Mouse (Mus musculus) cerebellum, postnatal 14 days (tissue): ENCODE measurements at regions not wholly inside any gene's neighbourhood (a gene's known extent, or its start where the extent isn't known, plus 50 kb on each side); places are given as distances from the start of the nearest gene placed in this dataset.
"Not testable (repeated sequence)": the region's sequence is repeated elsewhere in the genome, so short reads cannot be mapped to it uniquely, and the experiment has no call there.

Experiments
- DNase-seq, 2 experiments: peaks; one replicate each; pipeline ENCODE4 v3.0.0; 2021; ENCODE audit warnings: mixed read lengths in 2 of 2

GRCm38 (mm10) chr6:37618990-37619389, 89.0 kb downstream of the Akr1d1 start:
- no peak for DNase-seq

GRCm38 (mm10) chr6:37621364-37622029, 91.5 kb downstream of the Akr1d1 start:
- no peak for DNase-seq

DNA sequence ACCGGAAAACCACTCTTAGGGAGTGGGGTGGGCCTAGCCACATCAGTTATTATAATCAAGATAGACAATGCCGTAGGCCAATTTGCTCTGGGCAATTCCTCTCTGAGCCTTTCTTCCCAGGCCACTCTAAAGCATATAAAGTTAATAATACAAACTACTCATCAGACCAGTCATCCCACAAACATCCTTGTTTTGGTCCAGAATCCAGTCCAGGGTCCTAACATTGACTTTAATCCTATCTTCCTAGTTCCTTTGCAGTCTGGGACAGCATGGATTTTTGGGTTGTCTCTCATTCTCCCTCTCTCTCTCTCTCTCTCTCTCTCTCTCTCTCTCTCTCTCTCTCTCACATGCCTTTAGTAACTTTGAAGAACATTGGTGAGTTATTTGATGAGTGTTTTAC, 92.3 kb downstream of the Akr1d1 start:
- DNase-seq, result no peak

DNA sequence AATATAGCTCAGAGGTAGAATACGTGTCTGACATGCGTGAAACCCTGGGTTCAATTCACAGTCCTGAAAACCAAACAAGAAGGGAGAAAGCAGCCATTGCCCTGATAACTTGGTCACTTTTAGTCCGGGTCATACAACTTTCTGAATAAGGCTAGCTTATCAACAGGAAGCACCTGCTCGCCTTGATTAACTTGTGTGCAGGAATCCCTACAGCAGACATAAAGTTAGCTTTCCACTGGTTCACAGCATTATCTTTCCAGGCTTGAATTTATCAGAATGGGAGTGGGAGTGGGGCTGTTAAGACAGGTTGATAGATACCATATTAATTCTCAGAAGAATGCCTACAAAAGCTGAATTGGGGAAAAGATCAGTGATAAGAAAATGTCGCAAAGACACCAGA, 97.2 kb downstream of the Akr1d1 start:
- no peak for DNase-seq

- no peak for DNase-seq
These were observed 104.0 kb downstream of the Akr1d1 start for GRCm38 (mm10) chr6:37633948-37634347.

DNA sequence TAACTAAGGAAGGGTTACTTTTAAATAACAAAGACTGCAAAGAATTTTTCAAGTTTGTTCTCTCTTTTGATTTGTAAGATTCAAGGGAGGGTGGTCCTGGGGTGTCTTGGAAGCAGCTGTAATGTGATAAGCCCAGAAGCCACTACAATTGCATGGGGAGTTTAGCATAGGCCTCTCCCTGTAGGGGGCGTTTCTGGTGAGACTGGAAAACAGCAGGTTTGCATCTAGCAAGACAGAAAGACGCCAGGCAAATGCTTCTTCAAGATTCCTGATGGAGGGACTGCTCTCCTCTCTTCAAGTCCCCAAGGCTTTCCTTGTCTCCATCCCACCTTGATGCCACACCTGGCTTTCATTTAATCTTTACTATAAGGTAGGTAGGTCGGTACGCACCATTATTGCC, 112.1 kb downstream of the Akr1d1 start:
- DNase-seq, result peak; percentile 45 to 53

- DNase-seq, result peak; percentile 83 to 85
These were observed 112.7 kb downstream of the Akr1d1 start for GRCm38 (mm10) chr6:37642701-37643121.

DNA sequence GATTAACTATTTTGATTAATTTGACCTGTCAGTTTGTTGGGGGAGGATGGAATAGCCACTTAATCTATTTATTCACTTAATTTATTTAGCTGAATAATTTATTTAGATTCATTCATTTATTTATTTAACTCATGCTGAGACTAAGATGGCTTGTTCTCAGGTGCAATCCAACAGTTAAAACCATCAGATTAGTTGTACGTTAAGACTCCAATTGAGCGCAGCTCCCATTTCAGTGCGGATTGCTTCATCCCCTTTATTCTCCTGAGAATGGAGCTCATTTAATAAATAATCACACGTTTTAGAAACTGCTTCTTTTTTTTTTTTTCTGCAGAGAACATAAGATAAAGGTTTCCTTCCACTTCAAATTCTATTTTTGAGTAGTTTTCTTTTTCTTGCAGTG, 113.2 kb downstream of the Akr1d1 start:
- DNase-seq, result no peak

DNA sequence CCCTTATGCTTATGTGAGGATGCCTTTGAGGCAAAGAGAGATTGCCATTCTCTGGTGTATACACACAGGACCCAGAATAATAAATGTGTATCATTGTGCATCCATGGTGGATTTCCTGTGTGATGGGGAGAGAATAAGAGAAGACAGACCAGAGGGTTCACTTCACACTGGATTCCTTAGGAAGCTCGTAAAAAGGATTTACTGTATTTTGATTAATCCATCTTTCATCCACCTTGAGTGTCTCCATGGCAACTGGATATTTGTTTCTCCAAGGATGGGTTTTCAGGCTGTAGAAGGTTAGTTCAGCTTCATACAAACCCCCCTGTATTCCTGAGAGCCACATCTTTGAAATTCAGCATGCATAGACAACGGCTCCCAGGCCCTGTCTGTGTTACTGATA, 113.7 kb downstream of the Akr1d1 start:
- DNase-seq, result peak in 1 of 2 experiments; percentile 13

- no peak for DNase-seq
These were observed 115.6 kb downstream of the Akr1d1 start for GRCm38 (mm10) chr6:37645551-37645950.

DNA sequence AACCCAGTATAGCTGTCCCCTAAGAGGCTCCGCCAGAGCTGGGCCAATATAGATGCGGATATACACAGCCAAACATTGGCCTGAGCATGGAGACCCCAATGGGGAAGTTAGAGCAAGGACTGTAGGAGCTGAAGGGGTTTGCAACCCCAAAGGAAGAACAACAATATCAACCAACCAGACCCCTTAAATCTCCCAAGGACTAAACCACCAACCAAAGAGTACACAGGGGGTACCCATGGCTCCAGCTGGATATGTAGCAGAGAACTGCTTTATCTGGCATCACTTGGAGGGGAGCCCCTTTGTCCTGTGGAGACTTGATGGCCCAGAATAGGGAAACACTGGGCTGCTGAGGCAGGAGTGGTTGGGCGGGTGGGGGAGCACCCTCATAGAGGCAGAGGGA, 127.3 kb downstream of the Akr1d1 start:
- DNase-seq, result not testable (repeated sequence)

- no peak for DNase-seq
These were observed 128.2 kb downstream of the Akr1d1 start for GRCm38 (mm10) chr6:37658021-37658650.

- peak; percentile 1 to 4 for DNase-seq
These were observed 132.8 kb downstream of the Akr1d1 start for GRCm38 (mm10) chr6:37662747-37663146.

DNA sequence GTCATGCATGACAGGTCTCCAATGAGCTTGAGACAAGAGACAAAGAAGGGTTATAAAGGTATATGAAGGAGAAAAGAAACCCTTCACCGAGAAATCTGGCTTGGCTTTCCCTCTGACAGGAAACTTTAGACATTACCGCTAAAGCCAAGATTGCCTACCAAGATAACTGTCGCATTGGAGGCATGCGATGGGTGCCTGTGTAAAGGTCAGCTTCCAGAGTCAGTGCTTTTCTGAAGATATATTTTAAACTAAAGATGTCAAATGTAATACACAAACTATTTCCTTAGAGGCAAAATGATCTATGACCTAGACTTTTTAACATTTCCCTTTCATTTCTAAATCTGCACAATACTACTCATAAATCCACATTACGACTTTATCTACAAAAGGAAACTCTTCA, 135.6 kb downstream of the Akr1d1 start:
- no peak for DNase-seq

GRCm38 (mm10) chr6:37669407-37669806, 139.4 kb downstream of the Akr1d1 start:
- DNase-seq, result no peak

GRCm38 (mm10) chr6:37670701-37671100, 140.7 kb downstream of the Akr1d1 start:
- no peak for DNase-seq

- DNase-seq, result no peak
These were observed 149.9 kb downstream of the Akr1d1 start for GRCm38 (mm10) chr6:37679871-37680270.

DNA sequence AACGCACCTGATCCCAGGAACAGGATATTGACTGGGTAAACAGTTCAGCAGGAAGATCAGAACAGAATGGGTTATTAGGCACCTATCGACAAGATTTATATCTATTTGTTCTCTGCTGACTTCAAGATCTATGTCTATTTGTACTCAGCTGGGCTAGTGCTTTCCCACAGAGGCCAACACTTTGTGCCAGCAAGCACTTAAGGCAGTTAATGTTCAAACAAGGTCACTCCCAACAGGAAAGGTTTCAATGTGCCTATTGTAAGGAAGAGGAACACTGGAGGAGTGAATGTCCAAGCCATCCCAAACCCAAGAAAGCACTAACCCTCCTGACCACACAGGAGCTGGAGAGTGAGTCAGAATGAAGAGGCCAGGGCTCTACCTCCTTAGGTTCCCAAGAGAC, 151.4 kb downstream of the Akr1d1 start:
- not testable (repeated sequence) for DNase-seq

GRCm38 (mm10) chr6:37686094-37686493, 156.1 kb downstream of the Akr1d1 start:
- DNase-seq, result no peak

DNA sequence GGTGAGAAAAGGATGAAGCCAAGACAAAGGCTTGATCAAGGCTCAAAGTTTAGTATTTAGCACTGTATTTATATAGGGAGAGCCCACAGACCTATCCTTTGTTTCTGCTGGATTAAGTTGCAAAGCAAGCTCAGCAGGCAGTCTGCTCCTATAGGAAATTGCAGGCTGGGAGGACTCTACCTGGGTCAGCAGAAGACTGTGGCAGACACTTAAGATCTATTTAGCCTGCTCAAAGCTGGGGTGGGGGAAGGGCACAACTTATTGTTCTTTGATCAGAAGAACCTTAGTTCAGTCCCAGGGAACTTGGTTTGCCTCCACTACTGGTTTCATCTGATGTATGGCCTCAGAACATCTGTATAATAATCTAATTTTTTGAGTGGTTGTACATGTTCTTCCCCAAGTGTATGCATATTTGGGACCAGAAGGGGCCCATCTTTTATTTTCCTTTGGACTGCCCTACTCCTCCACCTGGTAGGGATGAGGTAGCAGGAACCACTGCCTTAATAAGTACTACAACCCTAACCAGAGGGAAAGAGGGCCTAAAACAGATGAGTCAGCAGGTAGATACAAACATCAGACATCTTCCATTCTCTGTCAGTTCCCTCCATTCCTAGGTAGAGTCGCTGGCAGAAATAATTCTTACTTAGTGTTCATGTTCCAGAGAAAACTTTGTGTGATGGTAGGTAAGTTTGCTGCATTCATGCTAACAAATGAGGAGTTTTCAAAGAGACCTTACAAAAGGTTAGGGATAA, 159.1 kb downstream of the Akr1d1 start:
- DNase-seq, result no peak

DNA sequence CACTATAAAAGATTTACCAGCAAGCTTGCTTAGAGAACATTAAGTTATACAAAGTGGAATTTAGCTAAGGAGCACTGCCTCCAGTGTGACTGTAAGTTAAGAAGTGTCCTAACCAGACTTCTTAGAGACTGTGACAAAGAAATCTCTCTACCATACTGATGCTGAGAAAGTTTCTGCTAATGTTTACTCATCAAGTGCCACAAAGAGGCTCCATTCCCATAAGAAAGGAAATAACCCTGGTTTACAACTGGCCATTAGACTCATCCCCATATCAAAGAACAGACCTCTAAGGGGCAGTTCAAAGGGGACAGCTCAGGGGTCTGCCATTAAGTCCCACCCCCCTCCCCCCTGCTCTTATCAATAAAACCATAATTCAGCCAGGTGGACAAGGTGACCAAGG, 159.7 kb downstream of the Akr1d1 start:
- no peak for DNase-seq

GRCm38 (mm10) chr6:37691976-37692644, 162.1 kb downstream of the Akr1d1 start:
- DNase-seq, result no peak

GRCm38 (mm10) chr6:37692758-37693157, 162.8 kb downstream of the Akr1d1 start:
- DNase-seq, result no peak
